Mouse (Mus musculus) telencephalon, adult 2 months (tissue): ENCODE measurements around the gene Reln.

Experiments
- DNase-seq: peaks from one replicate; pipeline ENCODE4 v3.0.0-alpha.2; 2011; ENCODE audit warnings: low read depth, low spot score

Gene Reln

DNA sequence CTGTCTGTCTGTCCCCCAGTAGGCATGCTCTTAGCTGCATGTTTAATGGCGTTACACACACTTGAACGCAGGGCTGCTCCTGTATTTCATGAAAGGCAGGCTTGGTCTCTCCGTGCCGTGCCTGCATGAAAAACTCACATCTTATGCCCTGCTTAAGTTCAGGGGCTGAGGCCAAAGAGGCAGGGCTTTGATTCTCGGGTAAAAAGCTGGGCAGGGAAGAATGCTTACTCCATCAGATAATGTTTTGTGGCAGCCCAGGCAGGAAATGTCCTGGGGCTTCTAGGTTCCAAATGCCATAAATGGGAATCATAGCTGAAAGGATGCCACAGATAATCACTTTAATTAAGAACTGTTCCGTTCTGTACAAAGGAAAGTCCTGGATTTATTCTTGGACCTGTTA is 226.0 kb downstream of the Reln start:
- no peak for DNase-seq

DNA sequence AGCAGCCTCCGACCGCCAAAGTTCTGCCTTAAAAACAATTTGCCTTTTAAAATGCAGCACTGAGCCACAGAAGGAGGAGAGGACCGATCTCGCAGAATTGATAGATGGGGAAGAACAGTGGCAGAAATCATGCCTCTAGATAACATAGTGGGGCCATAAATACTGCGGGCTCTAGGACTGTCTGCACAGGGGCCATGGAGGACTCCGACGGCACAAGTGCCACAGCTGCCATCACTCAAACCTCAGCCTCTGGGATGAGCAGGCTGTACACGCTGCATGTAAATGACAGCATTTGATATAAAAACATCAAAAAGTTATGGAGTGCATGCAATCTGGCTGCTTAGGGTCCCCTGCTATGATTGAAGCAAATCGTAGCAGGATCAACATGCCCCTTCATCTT is 227.6 kb downstream of the Reln start:
- no peak for DNase-seq

DNA sequence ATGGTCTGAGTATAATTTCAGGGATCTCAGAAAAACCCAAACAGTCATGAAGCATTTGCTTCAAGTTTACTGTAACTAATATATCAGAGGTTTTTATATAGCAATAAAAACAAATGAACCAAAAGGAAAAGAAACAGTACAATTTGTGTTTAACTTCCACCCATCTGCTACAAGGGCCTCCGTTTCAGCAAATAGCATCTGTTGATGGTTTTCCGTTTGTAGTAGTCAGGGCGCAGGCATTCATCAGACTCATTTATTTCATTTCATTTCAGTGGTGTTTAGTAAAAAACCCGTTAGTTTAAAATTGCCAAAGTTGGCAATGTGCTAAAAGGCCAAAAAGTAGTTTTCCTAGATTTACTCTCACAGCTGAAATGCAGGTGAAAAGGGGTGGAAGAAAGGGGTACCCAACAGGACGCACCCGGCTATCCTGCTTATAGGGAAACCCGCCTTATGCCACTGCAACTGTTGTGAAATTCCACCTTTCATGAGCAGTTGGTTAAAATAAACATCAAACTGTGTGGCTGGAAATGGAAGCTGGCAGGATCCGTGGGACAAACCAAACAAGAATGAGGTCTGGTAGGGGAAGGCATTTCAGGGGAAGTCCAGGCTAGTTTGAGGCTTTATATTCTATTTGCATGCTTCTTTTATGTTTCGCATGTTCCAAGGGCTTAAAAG is 237.6 kb downstream of the Reln start:
- no peak for DNase-seq

DNA sequence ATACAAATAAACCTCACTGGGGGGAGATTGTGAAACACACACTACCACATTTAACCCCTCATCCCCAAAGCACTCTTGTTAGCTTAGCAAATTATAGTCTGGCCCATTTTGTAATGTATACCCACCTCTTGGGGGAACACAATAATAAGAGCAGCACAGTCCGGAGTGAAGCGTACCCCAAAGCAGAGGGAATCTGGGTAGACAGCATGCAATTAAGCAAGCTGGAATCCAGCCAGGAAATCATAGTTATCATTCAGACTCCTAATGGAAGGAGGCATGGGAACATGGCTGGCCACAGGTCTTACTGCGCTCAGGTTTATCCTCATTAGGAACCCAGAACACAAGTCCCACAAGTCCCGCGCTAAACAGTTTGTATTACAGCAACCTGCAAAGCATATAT is 249.5 kb downstream of the Reln start:
- DNase-seq = no peak

DNA sequence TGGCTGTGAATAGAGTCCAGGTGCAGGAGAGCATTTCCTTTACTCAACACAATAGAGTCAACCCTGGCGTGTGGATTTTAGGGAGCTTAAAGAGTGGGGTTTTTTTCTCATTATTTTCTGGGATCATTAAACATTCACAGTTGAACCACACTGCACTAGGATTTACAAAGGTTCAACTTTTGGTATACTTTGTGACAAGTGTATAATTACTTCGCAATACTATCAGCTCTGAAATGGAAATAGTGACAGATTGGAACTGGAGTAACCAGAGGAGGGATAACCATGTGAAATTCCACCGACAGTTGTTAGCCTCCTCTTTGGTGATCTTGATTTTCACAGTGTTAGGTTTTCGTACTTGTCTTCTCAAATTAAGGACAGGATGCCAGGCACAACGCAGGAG is 250.5 kb downstream of the Reln start:
- DNase-seq = no peak

DNA sequence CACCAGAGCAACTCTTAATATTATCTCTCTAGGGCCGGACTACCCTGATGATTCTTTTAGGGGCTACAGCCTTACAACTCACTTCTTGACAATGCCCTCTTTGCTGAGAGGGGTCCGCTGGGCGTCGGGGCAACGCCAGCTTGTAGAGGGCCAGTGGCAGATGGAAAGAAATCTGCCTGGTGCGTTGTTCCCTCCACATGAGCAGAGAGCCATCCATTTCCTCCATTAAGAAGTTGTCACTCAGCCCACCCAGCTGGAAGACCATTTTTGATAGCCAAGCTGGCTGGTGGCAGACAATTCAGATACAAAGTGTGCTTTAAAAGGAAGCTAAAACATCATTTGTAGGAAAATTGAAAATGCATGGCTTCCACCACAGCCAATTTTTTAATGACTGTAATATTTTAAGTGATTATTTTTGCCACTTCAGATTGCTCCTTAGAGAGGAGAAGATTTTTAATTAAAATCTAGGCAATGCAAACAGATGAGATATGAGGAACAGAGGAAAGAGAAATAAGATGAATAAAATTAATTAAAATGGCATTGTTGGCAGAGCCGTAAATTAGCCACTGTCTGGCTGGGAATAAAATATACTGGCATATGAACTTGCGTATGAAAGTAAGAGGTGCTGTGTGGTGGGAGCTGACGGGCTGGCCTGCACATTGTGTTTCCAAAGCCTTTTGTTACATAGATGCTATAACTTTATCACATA is 251.2 kb downstream of the Reln start:
- DNase-seq = no peak

DNA sequence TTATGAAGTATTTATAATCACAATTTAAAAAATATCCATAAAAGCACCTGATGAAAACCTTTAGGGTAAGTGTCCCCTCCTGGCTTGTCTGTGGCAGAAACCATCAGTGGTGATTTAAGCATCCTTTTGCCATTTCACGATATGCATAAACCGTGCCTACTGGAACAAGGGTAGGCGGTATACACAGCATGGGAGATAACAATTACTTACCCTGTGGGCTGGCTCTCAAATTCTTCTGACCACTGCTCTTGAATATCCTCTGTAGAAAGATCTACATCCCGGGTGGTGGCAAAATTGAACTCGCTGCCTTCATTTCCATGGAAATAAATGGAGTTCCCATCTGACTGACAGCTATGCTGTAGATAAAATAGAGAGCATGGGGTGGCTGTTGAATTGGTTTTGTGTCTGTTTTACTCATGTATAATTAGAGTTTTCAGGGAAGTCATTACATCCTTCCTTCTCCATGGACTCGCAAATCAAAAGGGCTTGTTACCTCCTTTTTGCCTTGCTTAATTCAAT is 264.0 kb downstream of the Reln start:
- DNase-seq = no peak

DNA sequence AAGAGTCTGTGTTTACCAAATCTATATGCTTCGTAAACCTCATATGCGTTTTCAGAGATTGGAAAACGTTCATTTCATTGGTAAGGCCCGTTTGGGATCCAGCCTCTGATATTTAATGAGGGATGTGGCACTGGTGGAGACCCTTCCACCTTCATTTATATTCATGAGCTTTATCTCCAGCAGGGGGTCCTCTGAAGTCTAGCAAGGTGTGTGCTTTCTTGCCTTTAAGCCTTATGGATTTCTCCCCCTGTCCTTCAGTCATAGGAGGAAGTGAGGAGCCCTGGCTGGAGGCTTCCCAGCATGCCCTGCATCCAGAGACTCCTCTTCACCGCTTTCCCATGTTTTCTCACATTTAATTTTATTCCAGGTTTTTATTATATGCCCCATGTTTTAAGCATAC is 269.5 kb downstream of the Reln start:
- no peak for DNase-seq

DNA sequence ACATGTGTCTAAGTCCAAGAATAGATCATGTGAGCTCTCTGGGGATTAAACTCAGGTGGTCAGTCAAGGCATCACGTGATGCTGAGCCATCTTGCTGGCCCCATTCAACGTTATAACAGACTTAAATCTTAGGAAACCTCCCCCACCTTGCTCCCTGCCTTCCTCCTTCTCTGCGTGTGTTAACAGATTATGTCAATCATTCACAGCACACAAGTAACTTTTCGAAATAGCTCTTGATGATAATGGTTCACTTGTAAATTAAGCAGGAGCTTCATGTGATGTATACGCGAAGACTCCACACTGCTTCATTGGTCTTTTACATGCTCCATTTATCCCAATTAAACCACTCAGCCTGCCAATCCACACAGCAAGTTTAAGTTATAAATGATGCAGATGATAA is 271.9 kb downstream of the Reln start:
- DNase-seq = no peak

DNA sequence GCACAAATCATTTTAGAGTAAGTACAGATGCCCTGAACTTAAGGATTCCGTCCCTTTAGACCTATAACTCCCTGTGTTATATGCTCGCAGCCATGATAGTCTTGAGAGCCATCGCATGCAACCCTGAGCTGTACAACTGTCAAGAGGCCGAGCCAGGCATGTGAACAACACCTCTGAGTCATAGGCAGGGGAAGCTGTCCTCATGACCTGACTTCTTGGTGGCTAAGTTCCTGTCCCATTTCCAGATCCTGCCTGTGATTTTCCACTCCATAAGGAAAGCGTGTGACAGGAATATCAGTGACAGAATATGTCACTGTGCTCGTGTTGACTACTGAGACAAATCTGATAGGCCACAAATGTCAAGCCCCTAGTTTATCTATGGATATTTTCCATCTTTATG is 285.3 kb downstream of the Reln start:
- no peak for DNase-seq

DNA sequence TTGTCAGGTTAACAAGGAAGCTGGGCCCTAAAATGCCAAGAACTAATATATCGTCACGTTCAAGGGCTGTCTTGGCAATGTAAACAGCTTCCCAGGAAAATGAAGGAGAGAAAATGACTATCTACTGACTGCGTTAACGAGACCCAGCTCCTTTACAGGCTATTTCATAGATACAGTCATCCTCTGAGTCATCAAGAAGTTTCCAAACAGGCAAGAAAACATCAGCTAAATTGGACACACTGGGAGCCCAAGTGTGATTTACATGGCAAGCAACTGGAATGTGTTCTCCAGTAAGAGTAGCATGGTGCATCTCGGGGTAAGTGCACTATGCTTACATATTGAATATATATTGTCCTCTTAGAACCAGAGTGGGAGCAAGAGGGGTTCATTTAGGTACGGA is 302.7 kb downstream of the Reln start:
- no peak for DNase-seq

DNA sequence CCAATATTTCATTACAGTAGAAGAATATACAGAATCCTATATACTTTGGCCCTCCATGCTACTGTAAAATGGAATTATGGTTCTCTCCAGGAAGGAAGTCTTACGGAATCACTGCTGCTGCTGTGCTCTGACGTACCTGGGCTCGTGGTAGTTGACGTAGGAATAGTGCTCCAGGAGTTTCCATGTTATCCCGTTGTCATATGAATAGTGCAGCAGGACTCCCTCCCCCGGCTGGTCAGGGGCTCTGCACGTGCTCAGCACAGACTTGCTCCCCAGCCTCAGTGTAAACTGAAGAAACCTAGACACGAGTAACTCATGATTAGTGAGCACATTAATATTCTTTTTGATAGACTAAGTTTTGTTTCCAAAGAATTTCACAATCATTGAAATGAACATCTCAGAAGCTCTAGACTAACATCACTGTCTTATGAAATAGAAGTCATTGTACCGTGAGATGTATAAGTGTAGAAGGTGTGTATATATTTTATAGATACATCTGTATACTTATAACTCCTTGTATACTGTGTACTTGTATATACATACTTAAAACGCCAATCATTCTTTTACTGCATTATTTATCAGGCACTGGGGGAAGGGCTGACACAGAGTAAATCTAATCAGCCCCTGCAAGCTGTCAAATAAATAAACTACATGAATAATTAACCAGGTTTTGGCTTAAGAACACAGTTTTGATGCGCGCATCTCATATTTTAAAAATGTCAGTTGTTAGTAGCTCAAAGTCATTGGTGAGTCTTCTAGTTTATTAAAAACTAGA is 304.9 kb downstream of the Reln start:
- no peak for DNase-seq

DNA sequence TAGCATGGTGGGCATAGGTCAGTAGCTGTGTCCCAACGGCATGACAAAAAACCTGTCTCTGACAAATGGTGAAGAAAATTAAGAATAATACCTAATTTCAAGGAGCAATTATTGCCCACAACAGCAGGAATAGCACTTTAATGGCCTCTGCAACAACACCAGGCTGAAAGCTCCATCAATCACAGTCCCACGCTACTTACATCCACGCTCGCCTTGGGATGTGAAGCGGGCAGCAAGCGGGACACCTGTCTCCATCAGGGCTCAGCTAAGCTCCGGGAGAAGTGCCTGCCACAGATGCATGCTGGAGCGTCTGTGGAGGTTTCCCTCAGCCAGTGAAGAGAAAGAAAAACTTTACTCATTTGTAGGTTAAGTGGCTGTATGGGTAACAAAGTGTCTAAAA is 309.3 kb downstream of the Reln start:
- no peak for DNase-seq

DNA sequence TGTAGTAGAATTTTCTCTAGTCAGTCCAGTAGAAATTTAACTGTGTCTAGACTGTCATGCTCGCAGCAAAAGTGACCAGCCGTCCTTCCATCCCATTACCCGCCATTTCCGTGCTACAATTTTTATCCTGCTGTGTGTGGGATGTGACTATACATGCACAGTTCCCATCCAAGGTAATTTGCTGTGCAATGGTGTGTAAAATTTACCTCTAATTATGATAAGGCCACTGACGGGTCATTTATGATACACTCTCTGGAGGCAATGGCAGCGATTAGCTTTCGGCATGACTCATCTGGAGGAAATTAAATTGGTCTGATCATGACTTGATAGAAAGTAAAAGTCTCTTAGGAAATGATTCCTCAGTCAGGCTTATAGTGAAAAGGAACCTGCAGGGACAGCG is 311.5 kb downstream of the Reln start:
- DNase-seq = no peak

DNA sequence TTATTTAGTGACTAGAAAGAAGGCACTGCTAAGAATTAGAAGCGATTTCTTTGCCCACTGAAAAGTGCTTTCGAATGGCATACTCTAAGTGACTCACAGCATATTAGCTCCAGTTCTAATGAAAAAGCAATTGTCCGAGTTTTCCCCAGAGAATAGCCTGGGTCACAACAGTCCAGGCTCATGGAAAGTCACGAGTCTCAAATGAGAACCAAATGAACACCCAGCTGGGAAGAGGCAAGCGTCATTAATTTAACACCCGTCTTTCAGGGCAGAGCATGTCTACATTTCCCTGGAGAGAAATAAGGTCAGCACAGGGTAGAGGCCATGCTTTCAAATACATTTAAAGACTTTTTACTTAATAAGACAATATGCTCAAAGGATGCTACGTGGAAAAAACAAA is 312.8 kb downstream of the Reln start:
- no peak for DNase-seq

DNA sequence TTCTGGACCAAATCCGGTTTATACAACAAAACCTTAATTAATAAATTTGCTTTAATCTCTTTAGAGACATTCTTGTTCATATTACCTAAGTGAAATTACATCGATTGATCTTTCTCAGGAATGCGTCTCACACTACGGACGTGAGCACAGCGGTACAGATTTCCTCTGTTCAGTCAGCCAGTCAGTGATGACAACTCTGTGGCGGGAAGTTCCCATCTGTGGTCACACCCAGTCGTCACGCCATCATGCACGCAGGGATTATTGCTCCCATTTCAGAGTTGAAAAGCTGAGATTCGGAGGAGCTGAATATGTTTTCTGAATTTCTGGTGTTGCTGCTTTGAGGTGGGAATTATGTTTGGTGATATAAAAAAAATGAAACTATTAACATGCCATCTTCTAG is 316.1 kb downstream of the Reln start:
- DNase-seq = no peak

DNA sequence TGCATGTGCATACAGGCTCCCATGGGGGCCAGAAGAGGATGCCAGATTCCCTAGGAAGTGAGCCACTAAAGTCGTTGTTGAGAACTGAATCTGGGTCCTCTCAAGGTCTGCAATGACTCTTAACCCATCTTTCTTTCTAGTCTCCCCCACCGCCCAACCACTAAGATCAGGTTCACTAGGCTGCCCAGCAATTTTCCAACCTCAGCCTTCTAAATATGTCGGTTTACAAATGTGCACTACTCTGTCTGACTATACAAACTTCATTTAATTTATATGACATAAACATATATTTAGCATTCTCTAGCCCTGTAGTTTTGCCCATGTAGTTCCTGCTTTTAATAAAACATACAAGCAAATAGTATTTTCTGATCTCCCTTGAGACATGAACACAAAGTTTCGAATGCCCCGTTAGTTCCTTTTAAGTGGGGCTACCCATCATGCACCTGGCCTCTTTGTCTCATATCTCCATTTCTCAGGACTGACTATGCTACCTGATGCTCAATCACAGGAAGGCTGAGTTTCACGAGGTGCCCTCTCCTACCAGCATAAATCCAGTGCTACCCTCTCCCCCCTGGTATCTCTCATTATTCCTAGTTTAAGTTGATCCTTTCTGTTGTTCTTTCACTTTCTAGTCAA is 317.1 kb downstream of the Reln start:
- DNase-seq = no peak

DNA sequence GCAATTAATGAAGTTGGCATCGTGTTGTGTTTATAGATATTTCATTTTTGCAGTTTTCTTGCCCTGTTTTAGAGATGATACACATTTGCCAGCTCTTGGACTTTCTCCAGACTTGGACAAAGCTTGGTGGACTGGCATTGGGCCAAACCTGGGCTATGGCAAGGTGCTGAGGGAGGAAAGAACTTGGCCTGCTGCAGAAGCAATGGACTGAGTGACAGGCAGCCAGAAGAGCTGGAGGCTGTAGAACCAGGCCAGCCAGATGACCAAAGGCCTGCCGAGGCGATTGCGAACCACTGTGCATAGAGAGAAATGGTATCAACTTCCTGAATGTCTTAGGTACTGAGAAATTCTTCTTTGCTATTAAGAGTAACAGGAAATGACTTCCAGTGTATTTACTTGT is 318.8 kb downstream of the Reln start:
- no peak for DNase-seq

DNA sequence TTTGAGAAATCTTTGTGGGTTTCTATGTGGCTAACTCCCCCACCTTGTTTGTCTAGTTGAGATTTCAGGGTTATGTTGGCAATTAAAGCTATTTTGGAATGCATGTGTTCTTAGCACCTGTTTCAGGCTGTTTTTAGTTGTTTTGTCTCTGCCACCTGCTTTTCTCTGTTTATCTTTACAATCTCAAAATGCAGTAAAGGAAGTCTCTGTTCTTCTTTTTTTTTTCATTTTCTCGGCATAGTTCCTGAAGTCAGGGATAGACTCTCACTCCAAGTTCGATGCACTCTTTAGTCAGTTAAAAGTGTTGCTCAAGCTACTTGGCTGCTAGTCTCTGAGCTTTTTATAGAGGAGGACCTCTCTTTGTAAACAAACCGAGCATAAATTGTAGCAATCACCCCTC is 320.4 kb downstream of the Reln start:
- DNase-seq = no peak

DNA sequence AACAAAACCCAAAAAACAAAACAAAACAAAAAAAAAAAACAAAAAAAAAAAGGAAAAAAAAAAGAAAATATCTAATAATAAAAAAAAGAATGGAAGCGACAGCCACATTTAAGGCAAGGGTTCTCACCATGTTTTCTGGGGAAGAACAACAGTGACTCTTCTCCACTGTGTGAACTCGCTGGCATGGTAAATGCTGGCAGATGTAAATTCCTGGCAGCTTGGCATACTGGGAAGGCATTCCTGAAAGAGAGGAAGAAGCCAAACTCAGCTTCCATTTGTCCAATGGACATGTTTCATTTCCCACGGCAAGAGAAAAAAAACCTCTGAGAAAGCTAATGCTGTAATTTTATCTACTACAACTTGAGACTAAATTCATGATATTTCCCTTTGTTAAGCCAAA is 326.6 kb downstream of the Reln start:
- no peak for DNase-seq

DNA sequence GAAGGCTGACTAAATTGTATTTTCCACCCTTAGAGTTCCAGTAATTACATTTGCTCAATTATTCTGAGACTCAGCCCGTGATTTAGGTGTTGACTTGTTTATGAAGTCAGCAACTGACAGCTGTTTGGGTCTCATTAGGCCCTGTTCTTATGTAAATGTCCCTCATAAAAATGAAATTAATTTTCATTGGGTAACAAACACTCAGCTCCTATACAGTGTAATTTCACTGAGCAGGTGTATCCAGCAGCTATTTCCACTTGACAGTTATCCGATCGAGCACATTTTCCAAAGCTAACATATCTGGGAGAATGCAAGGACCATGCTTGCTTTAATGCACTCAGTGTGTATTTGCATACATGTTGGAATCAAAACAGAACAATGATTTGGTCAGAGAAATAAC is 330.0 kb downstream of the Reln start:
- no peak for DNase-seq

DNA sequence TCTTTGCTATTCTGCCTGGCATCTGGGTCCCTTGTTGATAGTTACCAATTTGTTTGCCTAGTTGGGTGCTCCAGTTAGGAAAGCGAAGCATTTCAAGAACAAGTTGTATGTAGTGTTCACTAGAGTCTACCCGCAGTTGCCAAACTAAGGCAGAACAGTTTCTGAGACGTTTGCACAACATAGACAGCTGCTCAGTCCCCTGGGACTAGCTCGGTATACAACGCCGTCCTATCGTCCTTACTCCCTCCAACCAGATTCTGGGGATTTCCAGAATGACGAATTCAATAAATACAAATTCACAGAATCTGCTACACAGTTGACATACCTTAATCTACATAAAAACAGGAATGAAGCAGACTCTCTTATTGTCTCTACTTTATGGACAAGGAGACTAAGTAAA is 335.4 kb downstream of the Reln start:
- DNase-seq = no peak
